ENCODE assay signal across 15 mouse cellular contexts in genomic region chr12:85113337-85113736, GRCm38 (mm10). TPM values are rescaled to one million over a fixed set of nuclear protein-coding genes. Genes with fewer than 3 reads are reported as not detected.
DNase-seq lines count a peak whose midpoint lies in the region; ATAC-seq and TF ChIP-seq lines count a peak whose summit lies in the region.
"Had no signal": no experiment of that assay in that cellular context is flagged by ENCODE, and none has a peak within 500 bp of the region (broad histone marks: within the 10 kb centered on the region; RNA-seq: fewer than 3 reads in every experiment).

No protein-coding gene starts in this region.

- H3K79me2 ChIP-seq in MEL (ENCODE audit: control insufficient read depth, insufficient read depth, low read length, poor library complexity): peaks cover 58% of the 10 kb centered on the region

- TF ChIP-seq CTCF in MEL (IDR thresholded peaks at IDR 0.05 in 2 of 3, conservative IDR thresholded peaks at IDR 0.05 in 1 of 3; ENCODE audit: control insufficient read depth in 1 of 3, insufficient read depth in 1 of 3, low read depth in 2 of 3, low read length in 3 of 3, poor library complexity in 1 of 3, severe bottlenecking in 1 of 3): no peak
- TF ChIP-seq CTCF in left cerebral cortex, adult 2 months (IDR thresholded peaks at IDR 0.05): no peak

- no peak for TF ChIP-seq RAD21 in MEL (IDR thresholded peaks at IDR 0.05; ENCODE audit: low read depth, low read length)

- no peaks in the 10 kb centered on the region for H3K9me3 ChIP-seq in heart, embryonic 14.5 days (ENCODE audit: control insufficient read depth, low read length)
- no peaks in the 10 kb centered on the region for H3K9me3 ChIP-seq in MEL (replicated peaks; ENCODE audit: insufficient read depth, low read length)
- H3K9me3 ChIP-seq in liver, embryonic 13.5 days (replicated peaks): no peaks in the 10 kb centered on the region
- H3K9me3 ChIP-seq in forebrain, embryonic 13.5 days (replicated peaks): no peaks in the 10 kb centered on the region
- H3K9me3 ChIP-seq: hindbrain, embryonic 10.5 days; limb, embryonic 13.5 days; midbrain, embryonic 13.5 days had no signal

- H3K4me2 ChIP-seq in heart, embryonic 14.5 days (ENCODE audit: low read length): peak overlapping the region; percentile 87
- H3K4me2 ChIP-seq in liver, embryonic 13.5 days: peak overlapping the region; percentile 83
- no peak overlapping the region for H3K4me2 ChIP-seq in forebrain, embryonic 13.5 days
- H3K4me2 ChIP-seq: limb, embryonic 13.5 days; midbrain, embryonic 13.5 days had no signal

- 83% methylated on average over 3 of the region's 3 CpGs for WGBS in heart, embryonic 14.5 days
- 87% methylated on average over 3 of the region's 3 CpGs for WGBS in liver, embryonic 13.5 days (ENCODE audit: insufficient replicate concordance)
- WGBS in forebrain, embryonic 13.5 days: 93% methylated on average over 3 of the region's 3 CpGs

- H3K27ac ChIP-seq in heart, embryonic 14.5 days (replicated peaks in 1 of 2; ENCODE audit: control insufficient read depth in 1 of 2, insufficient read depth in 1 of 2, low read depth in 2 of 2, low read length in 2 of 2): peak overlapping the region in 1 of 2 experiments; percentile 56; a peak in 1 of 4 replicates
- H3K27ac ChIP-seq in MEL (ENCODE audit: control insufficient read depth, low read depth, low read length): no peak overlapping the region
- H3K27ac ChIP-seq in liver, embryonic 13.5 days: peak overlapping the region; percentile 91
- H3K27ac ChIP-seq in left cerebral cortex, adult 2 months: no peak overlapping the region
- H3K27ac ChIP-seq in forebrain, embryonic 13.5 days: no peak overlapping the region
- H3K27ac ChIP-seq: hindbrain, embryonic 10.5 days; limb, embryonic 13.5 days; midbrain, embryonic 13.5 days had no signal

- peaks cover 40% of the 10 kb centered on the region for H3K36me3 ChIP-seq in heart, embryonic 14.5 days (ENCODE audit: control insufficient read depth, insufficient read depth, low read length)
- H3K36me3 ChIP-seq in MEL (ENCODE audit: control insufficient read depth in 1 of 2, insufficient read depth in 2 of 2, low read length in 2 of 2): peaks cover 17 to 29% of the 10 kb centered on the region in 2 experiments
- H3K36me3 ChIP-seq in liver, embryonic 13.5 days: peaks cover 45% of the 10 kb centered on the region
- peaks cover 23% of the 10 kb centered on the region for H3K36me3 ChIP-seq in forebrain, embryonic 13.5 days (ENCODE audit: poor library complexity, severe bottlenecking)

- intact Hi-C loops in heart, postnatal 36 days (cut with DNase I): loop anchor here (5.0 kb wide), 1 partner anchor 116 kb away; the partner anchor contains the start of gene Ylpm1
- intact Hi-C loops in left cerebral cortex, adult 2 months (cut with DNase I): no loop called here

- no peak overlapping the region for H3K9ac ChIP-seq in heart, embryonic 14.5 days (ENCODE audit: low read length)
- no peak overlapping the region; the same call in 1 of the 2 replicates for H3K9ac ChIP-seq in MEL (ENCODE audit: control insufficient read depth, low read depth, low read length, poor library complexity, severe bottlenecking)
- peak overlapping the region; percentile 97 for H3K9ac ChIP-seq in liver, embryonic 13.5 days
- H3K9ac ChIP-seq in forebrain, embryonic 13.5 days: no peak overlapping the region
- H3K9ac ChIP-seq: forebrain, postnatal 0 days; limb, embryonic 13.5 days; midbrain, embryonic 13.5 days had no signal

- ATAC-seq in heart, embryonic 14.5 days (ENCODE audit: insufficient number of reproducible peaks, insufficient read depth, low FRiP score, low read depth): no peak
- no peak for ATAC-seq in liver, embryonic 13.5 days (ENCODE audit: low read depth)
- ATAC-seq in forebrain, embryonic 13.5 days: no peak
- ATAC-seq: forebrain, postnatal 0 days; midbrain, embryonic 13.5 days had no signal

- DNase-seq in heart, postnatal 36 days: no peak
- DNase-seq in MEL (ENCODE audit: low read depth, low spot score): no peak
- DNase-seq in kidney, adult 9 months: peak; percentile 80
- DNase-seq in liver, embryonic 13.5 days: no peak
- DNase-seq in left cerebral cortex, adult 2 months (ENCODE audit: extremely low spot score in 1 of 2, low spot score in 2 of 2): no peak
- no peak for DNase-seq in frontal cortex, postnatal 14 days (ENCODE audit: low spot score in 2 of 2)
- DNase-seq: adrenal gland, postnatal 14 days; cerebellum, adult 9-10 months; forebrain, postnatal 0 days; gastrocnemius, postnatal 25 days had no signal

- no peaks in the 10 kb centered on the region for H3K27me3 ChIP-seq in heart, embryonic 14.5 days (ENCODE audit: control insufficient read depth, insufficient read depth, low read length)
- H3K27me3 ChIP-seq in MEL (ENCODE audit: control insufficient read depth in 1 of 2, insufficient read depth in 2 of 2, low read length in 2 of 2): no peaks in the 10 kb centered on the region
- H3K27me3 ChIP-seq in liver, embryonic 13.5 days: no peaks in the 10 kb centered on the region
- no peaks in the 10 kb centered on the region for H3K27me3 ChIP-seq in forebrain, embryonic 13.5 days
- H3K27me3 ChIP-seq: limb, embryonic 13.5 days; midbrain, embryonic 13.5 days had no signal

- no peak overlapping the region for H3K4me3 ChIP-seq in heart, embryonic 14.5 days (ENCODE audit: control insufficient read depth in 1 of 2, insufficient read depth in 1 of 2, low read depth in 1 of 2, low read length in 2 of 2)
- no peak overlapping the region for H3K4me3 ChIP-seq in MEL (ENCODE audit: control insufficient read depth in 1 of 2, insufficient read depth in 1 of 2, low read depth in 2 of 2, low read length in 2 of 2)
- H3K4me3 ChIP-seq in liver, embryonic 13.5 days (replicated peaks): peak overlapping the region; percentile 99; the same call in 1 of the 2 replicates
- H3K4me3 ChIP-seq in left cerebral cortex, adult 2 months: no peak overlapping the region
- no peak overlapping the region for H3K4me3 ChIP-seq in forebrain, embryonic 13.5 days
- H3K4me3 ChIP-seq: hindbrain, embryonic 10.5 days; limb, embryonic 13.5 days; midbrain, embryonic 13.5 days had no signal

- no peak for TF ChIP-seq EP300 in MEL (IDR thresholded peaks at IDR 0.05; ENCODE audit: low read depth in 1 of 2, low read length in 2 of 2)

- H3K4me1 ChIP-seq in heart, embryonic 14.5 days (ENCODE audit: control insufficient read depth in 2 of 2, insufficient read depth in 2 of 2, low read length in 2 of 2): peaks cover 10 to 33% of the 10 kb centered on the region in 2 experiments
- H3K4me1 ChIP-seq in MEL (ENCODE audit: control insufficient read depth in 1 of 2, insufficient read depth in 2 of 2, low read length in 2 of 2): peaks cover 11 to 29% of the 10 kb centered on the region in 2 experiments
- H3K4me1 ChIP-seq in liver, embryonic 13.5 days (replicated peaks): peaks cover 64% of the 10 kb centered on the region
- H3K4me1 ChIP-seq in forebrain, embryonic 13.5 days: peaks cover 37% of the 10 kb centered on the region

- TF ChIP-seq POLR2A in MEL (IDR thresholded peaks at IDR 0.05; ENCODE audit: control insufficient read depth in 1 of 2, insufficient read depth in 1 of 2, low read depth in 1 of 2, low read length in 2 of 2, poor library complexity in 1 of 2): no peak

TF ChIP-seq in MEL, 35 proteins besides CTCF, POLR2A, EP300 and RAD21:
- TF ChIP-seq NELFE (IDR thresholded peaks at IDR 0.05; ENCODE audit: low read depth, low read length) (no peak), POLR2AphosphoS2 (IDR thresholded peaks at IDR 0.05; ENCODE audit: low read length) (peak; percentile 26; the same call in 1 of the 2 replicates), MAX (IDR thresholded peaks at IDR 0.05; ENCODE audit: low read length) (no peak)

RNA-seq across cellular contexts. Expression of gene Dlst, which starts 2.7 kb away (rescaled TPM):
- polyA plus RNA-seq in heart, embryonic 14.5 days (2014; fragmentation: Nextera tagmentation; extraction: Ambion mirVana): 197 and 203 TPM in 2 replicates
- 100 to 1,000 TPM; 681 to 829 TPM for total RNA-seq in heart, postnatal 36 days (2021)
- total RNA-seq in MEL (2012; rRNA removed): 163 and 164 TPM in 2 replicates
- 100 to 1,000 TPM; 230 to 376 TPM for polyA plus RNA-seq in MEL (2012; ENCODE audit: insufficient read depth in 1 of 2, insufficient read length in 2 of 2, low read depth in 1 of 2, low replicate concordance in 2 of 2, missing spikeins in 1 of 2)
- polyA plus RNA-seq in liver, embryonic 13.5 days (2015; fragmentation: Nextera tagmentation; extraction: Ambion mirVana): 80.7 and 93.4 TPM in 2 replicates
- total RNA-seq in left cerebral cortex, adult 2 months (2021): 100 to 1,000 TPM; 146 to 156 TPM
- polyA plus RNA-seq in forebrain, embryonic 13.5 days (2015; fragmentation: Nextera tagmentation; extraction: Ambion mirVana): 94.2 and 109 TPM in 2 replicates

RNA-seq across cellular contexts. Expression of gene Prox2, which starts 2.8 kb away (rescaled TPM):
- 1.9 and 2.9 TPM in 2 replicates for polyA plus RNA-seq in heart, embryonic 14.5 days (2014; fragmentation: Nextera tagmentation; extraction: Ambion mirVana)
- 1 to 10 TPM; 2.1 to 2.3 TPM for total RNA-seq in heart, postnatal 36 days (2021)
- total RNA-seq in MEL (2012; rRNA removed): 1.6 and 3.1 TPM in 2 replicates
- polyA plus RNA-seq in MEL (2012; ENCODE audit: insufficient read depth in 1 of 2, insufficient read length in 2 of 2, low read depth in 1 of 2, low replicate concordance in 2 of 2, missing spikeins in 1 of 2): 1 to 10 TPM in 1 of 2 experiments, not detected in 1; 3.6 TPM
- polyA plus RNA-seq in liver, embryonic 13.5 days (2015; fragmentation: Nextera tagmentation; extraction: Ambion mirVana): 3.0 and 3.1 TPM in 2 replicates
- total RNA-seq in left cerebral cortex, adult 2 months (2021): 1 to 10 TPM; 1.9 to 2.1 TPM
- 2.4 and 2.7 TPM in 2 replicates for polyA plus RNA-seq in forebrain, embryonic 13.5 days (2015; fragmentation: Nextera tagmentation; extraction: Ambion mirVana)

RNA-seq across cellular contexts. Expression of gene Rps6kl1, which starts 37.7 kb away (rescaled TPM):
- 0.77 and 1.1 TPM in 2 replicates for polyA plus RNA-seq in heart, embryonic 14.5 days (2014; fragmentation: Nextera tagmentation; extraction: Ambion mirVana)
- total RNA-seq in heart, postnatal 36 days (2021): 1 to 10 TPM; 3.6 to 3.9 TPM
- 3.4 and 5.4 TPM in 2 replicates for total RNA-seq in MEL (2012; rRNA removed)
- 1 to 10 TPM in 1 of 2 experiments, not detected in 1; 6.2 TPM for polyA plus RNA-seq in MEL (2012; ENCODE audit: insufficient read depth in 1 of 2, insufficient read length in 2 of 2, low read depth in 1 of 2, low replicate concordance in 2 of 2, missing spikeins in 1 of 2)
- 0.73 and 0.74 TPM in 2 replicates for polyA plus RNA-seq in liver, embryonic 13.5 days (2015; fragmentation: Nextera tagmentation; extraction: Ambion mirVana)
- total RNA-seq in left cerebral cortex, adult 2 months (2021): 10 to 100 TPM; 33.9 to 38.6 TPM
- 8.6 and 12.2 TPM in 2 replicates for polyA plus RNA-seq in forebrain, embryonic 13.5 days (2015; fragmentation: Nextera tagmentation; extraction: Ambion mirVana)
